Mouse (Mus musculus): Measurements from ENCODE around the gene Olfr543.
"Not testable (repeated sequence)": the region's sequence is repeated elsewhere in the genome, so short reads cannot be mapped to it uniquely, and the experiment has no call there.

Olfr543 gene

GRCm38 (mm10) chr7:102481579-102481978, at the start of gene Olfr543:
Gene Olfr543, minus strand, starts transcription at chr7:102481679.
- no peak for DNase-seq (ENCODE audit: low spot score)

GRCm38 (mm10) chr7:102529052-102529451, 47.6 kb upstream of the Olfr543 start:
- no peak for DNase-seq (ENCODE audit: low spot score)

- DNase-seq (ENCODE audit: low spot score), result no peak
These were observed 35.5 kb upstream of the Olfr543 start for GRCm38 (mm10) chr7:102517051-102517335.

GRCm38 (mm10) chr7:102516261-102517050, 35.0 kb upstream of the Olfr543 start:
- no peak for DNase-seq (ENCODE audit: low spot score)

GRCm38 (mm10) chr7:102514144-102514543, 32.7 kb upstream of the Olfr543 start:
- DNase-seq (ENCODE audit: low spot score), result no peak

GRCm38 (mm10) chr7:102512814-102513435, 31.4 kb upstream of the Olfr543 start:
- DNase-seq (ENCODE audit: low spot score), result peak; percentile 60

- no peak for DNase-seq (ENCODE audit: low spot score)
These were observed 30.4 kb upstream of the Olfr543 start for GRCm38 (mm10) chr7:102511927-102512326.

- no peak for DNase-seq (ENCODE audit: low spot score)
These were observed 28.2 kb upstream of the Olfr543 start for GRCm38 (mm10) chr7:102509726-102510125.

- DNase-seq (ENCODE audit: low spot score), result no peak
These were observed 27.2 kb upstream of the Olfr543 start for GRCm38 (mm10) chr7:102508666-102509065.

- DNase-seq (ENCODE audit: low spot score), result no peak
These were observed 26.6 kb upstream of the Olfr543 start for GRCm38 (mm10) chr7:102508066-102508465.

GRCm38 (mm10) chr7:102506848-102507247, 25.4 kb upstream of the Olfr543 start:
- DNase-seq (ENCODE audit: low spot score), result peak; percentile 51

- DNase-seq (ENCODE audit: low spot score), result no peak
These were observed 20.5 kb upstream of the Olfr543 start for GRCm38 (mm10) chr7:102501986-102502385.

GRCm38 (mm10) chr7:102499473-102499872, 18.0 kb upstream of the Olfr543 start, which contains the start of gene Olfr545:
Gene Olfr545, minus strand, starts transcription at chr7:102499573.
- no peak for DNase-seq (ENCODE audit: low spot score)

GRCm38 (mm10) chr7:102494416-102494815, 12.9 kb upstream of the Olfr543 start:
- not testable (repeated sequence) for DNase-seq (ENCODE audit: low spot score)

- DNase-seq (ENCODE audit: low spot score), result no peak
These were observed 6.7 kb upstream of the Olfr543 start, which contains the start of gene Olfr544 for GRCm38 (mm10) chr7:102488161-102488560. Gene Olfr544, minus strand, starts transcription at chr7:102488313.

- DNase-seq (ENCODE audit: low spot score), result peak; percentile 29
These were observed 4.6 kb upstream of the Olfr543 start for GRCm38 (mm10) chr7:102486105-102486504.

- DNase-seq (ENCODE audit: low spot score), result not testable (repeated sequence)
These were observed 3.3 kb upstream of the Olfr543 start for GRCm38 (mm10) chr7:102484766-102485165.

GRCm38 (mm10) chr7:102483665-102484064, 2.2 kb upstream of the Olfr543 start:
- no peak for DNase-seq (ENCODE audit: low spot score)

- DNase-seq (ENCODE audit: low spot score), result no peak
These were observed 658 bp downstream of the Olfr543 start for GRCm38 (mm10) chr7:102480821-102481220.

- DNase-seq (ENCODE audit: low spot score), result no peak
These were observed 2.0 kb downstream of the Olfr543 start for GRCm38 (mm10) chr7:102479368-102480078.

GRCm38 (mm10) chr7:102478926-102479325, 2.6 kb downstream of the Olfr543 start:
- no peak for DNase-seq (ENCODE audit: low spot score)

GRCm38 (mm10) chr7:102478425-102478824, 3.1 kb downstream of the Olfr543 start:
- no peak for DNase-seq (ENCODE audit: low spot score)

- DNase-seq (ENCODE audit: low spot score), result no peak
These were observed 4.1 kb downstream of the Olfr543 start for GRCm38 (mm10) chr7:102477377-102477776.

Measured in c-Kit-positive CD71-positive TER-119-positive erythroid progenitor cells, embryonic 14.5 days (primary cell).